Mouse (Mus musculus): ENCODE results near the gene Auh. TPM values are rescaled to one million over a fixed set of nuclear protein-coding genes. Genes with fewer than 3 reads are reported as not detected.

Gene Auh
- polyA plus RNA-seq (2015; fragmentation: Nextera tagmentation; extraction: Ambion mirVana): 61.8 and 64.6 TPM in 2 replicates

- H3K27me3 ChIP-seq: no peaks in the 10 kb centered on the region
- no peaks in the 10 kb centered on the region for H3K36me3 ChIP-seq
- H3K9me3 ChIP-seq: no peaks in the 10 kb centered on the region
- WGBS: under 1% methylated on average over 63 of the region's 63 CpGs
- peak within 1 kb of the TSS; percentile 83 for H3K4me3 ChIP-seq
- peak within 1 kb of the TSS; percentile 58 for H3K4me2 ChIP-seq
- H3K27ac ChIP-seq: peak within 1 kb of the TSS; percentile 92
- peaks cover 28% of the 10 kb centered on the region for H3K4me1 ChIP-seq (replicated peaks)
- peak; percentile 96 for ATAC-seq (ENCODE audit: low FRiP score)
- H3K9ac ChIP-seq: peak within 1 kb of the TSS; percentile 85
Measured at GRCm38 (mm10) chr13:52929209-52930171, at the start of gene Auh. Auh (minus strand) TSS chr13:52929681.

- H3K4me1 ChIP-seq (replicated peaks): peaks cover 46% of the 10 kb centered on the region
- H3K9ac ChIP-seq: peak overlapping the region; percentile 98
- ATAC-seq (ENCODE audit: low FRiP score): 0 out of 2 replicates have a peak, but pooled peaks have one; percentile 13
- H3K4me2 ChIP-seq: peak overlapping the region; percentile 94
- H3K27me3 ChIP-seq: no peaks in the 10 kb centered on the region
- H3K36me3 ChIP-seq: no peaks in the 10 kb centered on the region
- H3K9me3 ChIP-seq: no peaks in the 10 kb centered on the region
- WGBS: under 1% methylated on average over 62 of the region's 64 CpGs
- H3K27ac ChIP-seq: peak overlapping the region; percentile 98
- H3K4me3 ChIP-seq: peak overlapping the region; percentile 86
Measured at GRCm38 (mm10) chr13:52978321-52978981, 49.0 kb upstream of the Auh start.

GRCm38 (mm10) chr13:52977757-52978156 is 48.3 kb upstream of the Auh start:
- H3K9ac ChIP-seq: peak overlapping the region; percentile 98
- H3K27ac ChIP-seq: peak overlapping the region; percentile 98
- ATAC-seq (ENCODE audit: low FRiP score): no peak
- H3K9me3 ChIP-seq: no peaks in the 10 kb centered on the region
- H3K4me2 ChIP-seq: peak overlapping the region; percentile 94
- 14% methylated on average over 4 of the region's 4 CpGs for WGBS
- H3K4me3 ChIP-seq: peak overlapping the region; percentile 86
- no peaks in the 10 kb centered on the region for H3K36me3 ChIP-seq
- H3K27me3 ChIP-seq: no peaks in the 10 kb centered on the region
- peaks cover 52% of the 10 kb centered on the region for H3K4me1 ChIP-seq (replicated peaks)

- no peaks in the 10 kb centered on the region for H3K9me3 ChIP-seq
- no peaks in the 10 kb centered on the region for H3K27me3 ChIP-seq
- H3K27ac ChIP-seq: peak overlapping the region; percentile 98
- peak overlapping the region; percentile 94 for H3K4me2 ChIP-seq
- H3K4me1 ChIP-seq (replicated peaks): peaks cover 50% of the 10 kb centered on the region
- no peak for ATAC-seq (ENCODE audit: low FRiP score)
- H3K4me3 ChIP-seq: peak overlapping the region; percentile 86
- WGBS: 71% methylated on average over 9 of the region's 9 CpGs
- peak overlapping the region; percentile 98 for H3K9ac ChIP-seq
- H3K36me3 ChIP-seq: no peaks in the 10 kb centered on the region
Measured at GRCm38 (mm10) chr13:52977221-52977609, 47.7 kb upstream of the Auh start.

- Histone ChIP-seq H3K27me3 (no peaks in the 10 kb centered on the region), H3K4me2 (peak overlapping the region; percentile 94), H3K4me3 (peak overlapping the region; percentile 86), H3K27ac (peak overlapping the region; percentile 98), H3K9me3 (no peaks in the 10 kb centered on the region), H3K36me3 (no peaks in the 10 kb centered on the region), H3K9ac (peak overlapping the region; percentile 98), H3K4me1 (replicated peaks) (peaks cover 45% of the 10 kb centered on the region)
- ATAC-seq (ENCODE audit: low FRiP score): no peak
- 14% methylated on average over 16 of the region's 16 CpGs for WGBS
Measured at GRCm38 (mm10) chr13:52976510-52977220, 47.2 kb upstream of the Auh start.

- Histone ChIP-seq H3K4me3 (peak overlapping the region; percentile 86), H3K36me3 (no peaks in the 10 kb centered on the region), H3K9me3 (no peaks in the 10 kb centered on the region), H3K4me2 (peak overlapping the region; percentile 94), H3K27me3 (no peaks in the 10 kb centered on the region), H3K9ac (peak overlapping the region; percentile 98), H3K27ac (peak overlapping the region; percentile 98; the same call in 1 of the 2 replicates), H3K4me1 (replicated peaks) (peaks cover 43% of the 10 kb centered on the region)
- ATAC-seq (ENCODE audit: low FRiP score): no peak
- 35% methylated on average over 8 of the region's 8 CpGs for WGBS
Measured at GRCm38 (mm10) chr13:52976130-52976509, 46.6 kb upstream of the Auh start.

GRCm38 (mm10) chr13:52974676-52975075 is 45.2 kb upstream of the Auh start:
- no peaks in the 10 kb centered on the region for H3K36me3 ChIP-seq
- no peak for ATAC-seq (ENCODE audit: low FRiP score)
- no peaks in the 10 kb centered on the region for H3K27me3 ChIP-seq
- H3K4me3 ChIP-seq: no peak overlapping the region
- H3K4me2 ChIP-seq: no peak overlapping the region
- 72% methylated on average over 3 of the region's 3 CpGs for WGBS
- H3K4me1 ChIP-seq (replicated peaks): peaks cover 52% of the 10 kb centered on the region
- H3K9me3 ChIP-seq: no peaks in the 10 kb centered on the region
- H3K9ac ChIP-seq: no peak overlapping the region
- H3K27ac ChIP-seq: no peak overlapping the region

GRCm38 (mm10) chr13:52973427-52973826 is 43.9 kb upstream of the Auh start:
- WGBS: 91% methylated on average over 10 of the region's 10 CpGs
- Histone ChIP-seq H3K9me3 (no peaks in the 10 kb centered on the region), H3K27me3 (no peaks in the 10 kb centered on the region), H3K36me3 (peaks cover 5% of the 10 kb centered on the region), H3K27ac (no peak overlapping the region), H3K4me2 (no peak overlapping the region), H3K4me1 (replicated peaks) (peaks cover 60% of the 10 kb centered on the region), H3K4me3 (no peak overlapping the region), H3K9ac (no peak overlapping the region)
- ATAC-seq (ENCODE audit: low FRiP score): no peak

- Histone ChIP-seq H3K27ac (no peak overlapping the region), H3K4me3 (no peak overlapping the region), H3K9ac (no peak overlapping the region), H3K9me3 (no peaks in the 10 kb centered on the region), H3K4me1 (replicated peaks) (peaks cover 58% of the 10 kb centered on the region), H3K4me2 (no peak overlapping the region), H3K27me3 (no peaks in the 10 kb centered on the region), H3K36me3 (peaks cover 13% of the 10 kb centered on the region)
- ATAC-seq (ENCODE audit: low FRiP score): no peak
- 91% methylated on average over 3 of the region's 3 CpGs for WGBS
Measured at GRCm38 (mm10) chr13:52972626-52973025, 43.1 kb upstream of the Auh start.

- Histone ChIP-seq H3K36me3 (peaks cover 29% of the 10 kb centered on the region), H3K4me1 (replicated peaks) (peaks cover 40% of the 10 kb centered on the region), H3K4me2 (no peak overlapping the region), H3K27ac (no peak overlapping the region), H3K9me3 (no peaks in the 10 kb centered on the region), H3K9ac (no peak overlapping the region), H3K27me3 (no peaks in the 10 kb centered on the region), H3K4me3 (no peak overlapping the region)
- no peak for ATAC-seq (ENCODE audit: low FRiP score)
- 86% methylated on average over 6 of the region's 6 CpGs for WGBS
Measured at GRCm38 (mm10) chr13:52970876-52971275, 41.4 kb upstream of the Auh start.

GRCm38 (mm10) chr13:52962922-52963321 is 33.4 kb upstream of the Auh start:
- 94% methylated on average over 4 of the region's 4 CpGs for WGBS
- ATAC-seq (ENCODE audit: low FRiP score): no peak
- H3K4me2 ChIP-seq: no peak overlapping the region
- H3K9ac ChIP-seq: no peak overlapping the region
- H3K4me3 ChIP-seq: no peak overlapping the region
- H3K36me3 ChIP-seq: peaks cover 35% of the 10 kb centered on the region
- H3K4me1 ChIP-seq (replicated peaks): no peaks in the 10 kb centered on the region
- no peaks in the 10 kb centered on the region for H3K9me3 ChIP-seq
- H3K27ac ChIP-seq: no peak overlapping the region
- no peaks in the 10 kb centered on the region for H3K27me3 ChIP-seq

GRCm38 (mm10) chr13:52962361-52962760 is 32.9 kb upstream of the Auh start:
- Histone ChIP-seq H3K27ac (no peak overlapping the region), H3K27me3 (no peaks in the 10 kb centered on the region), H3K36me3 (peaks cover 30% of the 10 kb centered on the region), H3K9ac (no peak overlapping the region), H3K4me3 (no peak overlapping the region), H3K4me1 (replicated peaks) (no peaks in the 10 kb centered on the region), H3K4me2 (no peak overlapping the region), H3K9me3 (no peaks in the 10 kb centered on the region)
- ATAC-seq (ENCODE audit: low FRiP score): no peak
- 84% methylated on average over 6 of the region's 6 CpGs for WGBS

Data from hindbrain, embryonic 13.5 days (tissue).